Mouse (Mus musculus) CD4-positive, CD25-positive, alpha-beta regulatory T cell, adult 2 months (primary cell): ENCODE results near the gene Iqcf5.
"Not testable (repeated sequence)": the region's sequence is repeated elsewhere in the genome, so short reads cannot be mapped to it uniquely, and the experiment has no call there.

Experiments used
- DNase-seq: peaks from one replicate; pipeline ENCODE4 v3.0.0-alpha.2; 2012; ENCODE audit warnings: low read depth, low spot score

The Iqcf5 gene

DNA sequence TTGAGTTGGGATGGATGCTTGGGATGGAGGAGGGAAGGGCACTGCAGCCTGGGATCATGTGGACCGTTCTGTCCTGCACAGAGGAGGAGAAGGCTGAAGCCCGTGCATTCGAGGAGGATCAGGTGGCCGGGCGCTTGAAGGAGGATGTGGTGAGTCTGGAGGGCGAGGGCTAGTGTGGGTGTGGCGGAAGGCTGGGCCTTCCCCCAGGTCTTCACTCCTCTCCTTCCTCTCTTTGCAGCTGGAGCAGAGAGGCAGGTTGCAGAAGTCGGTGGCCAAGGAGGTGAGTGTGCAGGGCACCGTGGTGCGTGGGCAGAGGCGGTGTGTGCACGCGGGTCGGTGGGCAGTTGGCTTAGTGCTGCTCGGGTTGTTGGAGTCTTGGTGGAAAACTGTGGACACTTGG, 33.3 kb upstream of the Iqcf5 start:
- DNase-seq = no peak

- no peak for DNase-seq
These were observed 32.7 kb upstream of the Iqcf5 start for GRCm38 (mm10) chr9:106481676-106482075.

- DNase-seq = no peak
These were observed 31.7 kb upstream of the Iqcf5 start for GRCm38 (mm10) chr9:106482578-106483115.

DNA sequence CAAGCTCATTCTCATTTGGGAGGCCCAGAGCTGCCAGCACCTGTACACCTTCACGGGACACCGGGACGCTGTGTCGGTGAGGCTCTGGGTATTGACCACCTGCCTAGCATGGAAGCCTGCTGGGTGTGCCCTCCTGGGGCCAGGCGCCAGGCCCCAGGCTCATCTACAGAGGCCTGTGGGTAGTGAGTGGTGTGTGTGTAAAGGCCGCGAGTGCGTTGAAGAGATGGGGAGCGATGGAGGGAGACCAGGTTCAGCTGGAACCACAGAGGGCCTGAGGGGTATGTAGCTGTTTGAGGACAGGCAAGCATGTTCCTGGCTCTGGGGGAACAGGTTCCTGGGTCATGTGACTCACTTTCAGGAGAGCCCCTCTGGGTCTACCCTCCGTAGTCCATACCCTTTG, 31.2 kb upstream of the Iqcf5 start:
- DNase-seq = no peak

DNA sequence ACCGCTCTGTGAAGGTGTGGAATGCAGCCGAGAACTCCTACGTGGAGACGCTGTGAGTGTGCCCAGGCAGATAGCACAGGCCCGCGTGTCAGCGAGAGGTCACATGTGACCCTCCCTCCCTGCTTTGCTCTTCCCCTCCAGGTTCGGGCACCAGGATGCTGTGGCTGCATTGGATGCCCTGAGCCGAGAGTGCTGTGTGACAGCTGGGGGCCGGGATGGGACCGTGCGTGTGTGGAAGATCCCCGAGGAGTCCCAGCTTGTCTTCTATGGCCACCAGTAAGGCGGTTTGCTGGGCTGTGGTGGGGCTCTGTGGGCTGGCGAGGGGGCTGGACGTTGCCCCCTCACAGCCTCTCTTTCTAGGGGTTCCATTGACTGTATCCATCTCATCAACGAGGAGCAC, 30.8 kb upstream of the Iqcf5 start:
- DNase-seq = no peak

- DNase-seq = no peak
These were observed 29.3 kb upstream of the Iqcf5 start for GRCm38 (mm10) chr9:106485076-106485475.

- not testable (repeated sequence) for DNase-seq
These were observed 26.8 kb upstream of the Iqcf5 start for GRCm38 (mm10) chr9:106487602-106488001.

DNA sequence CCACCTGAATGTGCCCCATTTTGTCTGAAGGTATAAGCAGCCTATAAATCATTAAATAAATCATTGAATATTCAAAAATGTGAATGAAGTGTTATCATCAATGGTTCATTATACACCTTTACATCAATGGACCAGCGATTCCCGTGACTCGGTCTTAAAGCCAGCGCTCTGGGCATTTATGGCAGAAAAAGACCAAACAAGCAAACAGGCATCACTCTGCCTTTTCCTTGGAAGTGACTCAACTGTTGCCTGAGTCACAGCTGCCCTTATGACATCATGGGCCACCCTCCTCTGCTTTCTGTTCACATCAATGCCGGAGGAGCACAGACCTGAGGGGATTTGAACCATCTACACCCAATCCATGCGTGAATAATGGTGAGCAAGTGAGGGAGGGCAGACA, 14.7 kb upstream of the Iqcf5 start, which contains the start of gene Iqcf1:
Gene Iqcf1 (plus strand): TSS at position 301 of the 400 bp plus-strand sequence.
- no peak for DNase-seq

DNA sequence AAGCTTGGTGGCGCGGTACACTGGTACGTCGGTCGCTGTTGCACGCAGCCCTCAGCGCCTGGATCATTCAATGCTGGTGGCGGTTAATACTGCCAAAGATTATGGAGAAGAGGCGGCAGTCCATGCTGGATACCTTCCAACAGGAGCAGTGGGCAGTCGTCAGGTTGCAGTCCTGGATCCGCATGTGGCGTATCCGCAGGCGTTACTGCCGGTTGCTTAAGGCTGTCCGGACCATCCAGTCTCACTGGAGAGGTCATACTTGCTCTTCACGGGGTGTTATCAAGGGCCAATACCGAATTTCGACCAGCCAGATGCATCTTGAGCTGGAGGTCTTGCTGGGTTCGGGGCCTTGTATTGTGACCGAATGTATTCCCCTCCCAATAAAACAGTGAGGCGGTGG, 12.5 kb upstream of the Iqcf5 start:
- no peak for DNase-seq

GRCm38 (mm10) chr9:106504246-106504645, 10.1 kb upstream of the Iqcf5 start:
- no peak for DNase-seq

DNA sequence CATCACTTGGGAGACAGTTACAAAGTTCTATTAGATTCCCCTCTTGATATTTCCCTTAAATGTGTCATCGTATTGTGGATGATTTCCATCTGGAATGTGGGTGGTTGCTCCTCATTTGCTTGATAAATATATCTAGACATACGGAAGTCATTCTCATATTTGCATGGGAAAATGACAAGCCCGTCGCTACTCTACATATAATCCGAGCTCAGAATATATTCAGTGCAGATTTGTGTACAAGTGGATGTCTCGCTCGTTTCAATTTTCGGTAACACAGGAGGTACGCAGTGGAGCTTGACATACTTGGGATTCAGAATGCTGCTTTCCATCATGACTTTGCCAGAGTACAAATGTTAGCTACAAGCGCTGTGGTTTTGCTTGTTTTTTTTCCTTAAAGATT, 5.0 kb upstream of the Iqcf5 start:
- no peak for DNase-seq

- no peak for DNase-seq
These were observed 1.5 kb upstream of the Iqcf5 start for GRCm38 (mm10) chr9:106512729-106513450.

DNA sequence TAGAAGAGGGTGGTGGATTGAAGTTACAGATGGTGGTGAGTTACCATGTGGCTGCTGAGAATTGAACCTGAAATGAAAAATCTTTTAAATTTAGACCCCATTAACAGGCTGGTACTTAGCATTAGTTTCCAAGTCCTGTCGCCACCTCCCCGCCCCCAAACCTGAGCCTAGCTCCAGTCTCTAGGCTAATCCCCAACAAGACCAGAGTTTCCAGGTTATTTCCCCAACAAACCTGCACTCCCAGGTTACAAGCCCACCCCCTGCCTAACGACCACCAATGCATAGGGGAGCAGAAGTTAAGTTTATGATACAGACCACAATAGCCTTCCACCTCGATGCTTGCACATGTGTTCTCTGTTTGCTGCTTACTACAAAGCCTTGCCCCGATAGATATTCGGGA, 807 bp upstream of the Iqcf5 start:
- DNase-seq = no peak

DNA sequence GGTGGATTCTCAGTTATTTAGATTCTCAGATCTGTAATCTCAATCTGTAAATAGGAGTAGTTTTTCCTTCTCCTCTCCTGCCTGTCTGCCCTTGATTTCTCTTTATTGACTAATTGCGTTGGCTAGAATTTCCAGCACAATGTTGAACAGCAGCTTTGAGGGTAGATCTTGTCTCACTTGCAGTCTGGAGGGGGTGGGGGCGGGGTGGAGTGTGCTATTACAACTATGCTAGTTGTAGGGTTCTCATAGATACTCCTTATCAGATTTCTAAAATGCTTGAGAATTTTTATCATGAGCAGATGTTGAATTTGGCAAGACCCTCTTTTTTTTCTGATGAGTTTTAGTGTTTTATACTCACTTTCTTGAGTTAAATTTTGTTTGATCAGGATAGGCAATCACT, 5.1 kb downstream of the Iqcf5 start:
- no peak for DNase-seq

GRCm38 (mm10) chr9:106519909-106520308, 5.5 kb downstream of the Iqcf5 start:
- DNase-seq = no peak

- DNase-seq = peak; percentile 67
These were observed 17.5 kb downstream of the Iqcf5 start for GRCm38 (mm10) chr9:106531833-106532232.

GRCm38 (mm10) chr9:106534296-106534695, 19.9 kb downstream of the Iqcf5 start:
- no peak for DNase-seq

- DNase-seq = no peak
These were observed 20.6 kb downstream of the Iqcf5 start for GRCm38 (mm10) chr9:106534975-106535374.

GRCm38 (mm10) chr9:106561531-106561930, 47.2 kb downstream of the Iqcf5 start, which contains the start of gene Iqcf3:
TSS of gene Iqcf3 (minus strand) at chr9:106561631.
- no peak for DNase-seq

- no peak for DNase-seq
These were observed 47.9 kb downstream of the Iqcf5 start for GRCm38 (mm10) chr9:106562291-106562690.

- no peak for DNase-seq
These were observed 49.7 kb downstream of the Iqcf5 start for GRCm38 (mm10) chr9:106564025-106564424.
